Mouse (Mus musculus) lung, embryonic 15.5 days (tissue): Measurements from ENCODE around the gene Psmd9. TPM values are rescaled to one million over a fixed set of nuclear protein-coding genes. Genes with fewer than 3 reads are reported as not detected.
A peak's percentile ranks its signal among the peaks of the same experiment; 100 is the strongest.

Source experiments
- ATAC-seq: fragments of 200-750 bp; cut with Nextera tagmentation; 2 replicates; pipeline ENCODE4 v1.8.0; 2017; ENCODE audit warnings: moderate number of reproducible peaks, borderline replicate concordance; ENCODE audit not compliant: low FRiP score, low TSS enrichment; ENCODE audit errors: extremely low read depth
- H3K27ac ChIP-seq: fragments of 300-500 bp; sonication (generic); 2 replicates; pipeline ENCODE4 v1.5.1; 2015; ENCODE audit warnings: moderate library complexity, mild to moderate bottlenecking, inconsistent platforms
- H3K27me3 ChIP-seq: fragments of 300-500 bp; sonication (generic); 2 replicates; pipeline ENCODE4 v1.6.1; 2015; ENCODE audit warnings: inconsistent platforms
- H3K36me3 ChIP-seq: fragments of 300-500 bp; sonication (generic); 2 replicates; pipeline ENCODE4 v1.6.1; 2015; ENCODE audit warnings: inconsistent platforms
- H3K4me1 ChIP-seq: fragments of 300-500 bp; sonication (generic); 2 replicates; pipeline ENCODE4 v1.6.1; 2015; ENCODE audit warnings: inconsistent platforms
- H3K4me2 ChIP-seq: fragments of 300-500 bp; sonication (generic); 2 replicates; pipeline ENCODE4 v1.6.1; 2015; ENCODE audit warnings: inconsistent platforms, mild to moderate bottlenecking, moderate library complexity
- H3K4me3 ChIP-seq: fragments of 300-500 bp; sonication (generic); 2 replicates; pipeline ENCODE4 v1.5.1; 2015; ENCODE audit warnings: mild to moderate bottlenecking, inconsistent platforms
- H3K9ac ChIP-seq: fragments of 300-500 bp; sonication (generic); 2 replicates; pipeline ENCODE4 v1.6.1; 2015; ENCODE audit warnings: inconsistent platforms
- H3K9me3 ChIP-seq: fragments of 300-500 bp; sonication (generic); 2 replicates; pipeline ENCODE4 v1.6.1; 2016; ENCODE audit warnings: inconsistent platforms
- WGBS: fragments of 180-500 bp; shearing (Covaris S2); methylation state at CpG from one replicate; pipeline ENCODE4 v1.1.7; 2015; 5-methylcytosine and 5-hydroxymethylcytosine counted together
- polyA plus RNA-seq: library from polyadenylated mRNA; unstranded; fragments of >200 nt; fragmentation: Nextera tagmentation; extraction: Ambion mirVana; gene quantifications from 2 replicates; pipeline ENCODE4 v1.2.1, GENCODE M21; 2015

Psmd9 gene
- polyA plus RNA-seq, 1 experiment from 2014 or later = 85.3 TPM

DNA sequence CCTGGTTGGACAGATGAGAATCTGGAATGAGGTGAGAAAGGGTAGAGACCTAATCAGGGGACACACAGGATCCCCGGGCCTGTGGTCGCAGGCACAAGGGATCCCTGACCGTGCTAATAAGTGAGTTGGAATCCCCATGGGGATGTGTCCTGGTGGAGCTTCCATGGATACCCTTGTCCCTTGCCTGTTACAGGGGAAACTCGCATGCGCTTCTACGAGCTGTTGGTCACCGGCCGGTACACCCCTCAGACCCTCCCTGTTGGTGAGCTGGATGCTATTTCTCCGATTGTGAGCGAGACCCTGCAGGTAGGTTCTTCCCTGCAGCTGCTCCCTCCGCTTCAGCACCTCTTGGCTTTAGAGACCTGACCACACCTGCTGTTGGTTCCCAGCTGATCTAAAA is 22.9 kb upstream of the Psmd9 start:
- no peak overlapping the region for H3K9ac ChIP-seq

DNA sequence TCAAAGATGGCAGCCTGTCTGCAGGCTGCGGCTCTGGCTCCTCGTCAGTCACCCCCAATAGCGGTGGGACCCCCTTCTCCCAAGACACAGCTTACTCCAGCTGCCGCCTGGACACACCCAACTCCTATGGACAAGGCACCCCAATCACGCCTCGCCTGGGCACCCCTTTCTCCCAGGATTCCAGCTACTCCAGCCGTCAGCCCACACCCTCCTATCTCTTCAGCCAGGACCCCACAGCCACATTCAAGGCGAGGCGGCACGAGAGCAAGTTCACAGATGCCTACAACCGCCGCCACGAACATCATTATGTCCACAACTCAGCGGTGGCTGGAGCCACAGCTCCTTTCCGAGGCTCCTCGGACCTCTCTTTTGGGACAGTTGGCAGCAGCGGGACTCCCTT is 21.6 kb upstream of the Psmd9 start:
- H3K4me3 ChIP-seq = no peak overlapping the region
- peaks cover 44% of the 10 kb centered on the region for H3K36me3 ChIP-seq
- no peak overlapping the region for H3K9ac ChIP-seq
- no peaks in the 10 kb centered on the region for H3K9me3 ChIP-seq
- no peaks in the 10 kb centered on the region for H3K27me3 ChIP-seq
- no peak overlapping the region for H3K4me2 ChIP-seq
- peaks cover 64% of the 10 kb centered on the region for H3K4me1 ChIP-seq
- WGBS = 78% methylated on average over 17 of the region's 17 CpGs
- no peak overlapping the region for H3K27ac ChIP-seq
- no peak for ATAC-seq

More for the DNA sequence above, 22.9 kb upstream of the Psmd9 start:
- Histone ChIP-seq H3K4me3 (no peak overlapping the region), H3K4me2 (no peak overlapping the region), H3K4me1 (peaks cover 60% of the 10 kb centered on the region), H3K27ac (no peak overlapping the region), H3K36me3 (peaks cover 35% of the 10 kb centered on the region), H3K27me3 (no peaks in the 10 kb centered on the region), H3K9me3 (no peaks in the 10 kb centered on the region)
- WGBS = 85% methylated on average over 11 of the region's 11 CpGs
- ATAC-seq = no peak

DNA sequence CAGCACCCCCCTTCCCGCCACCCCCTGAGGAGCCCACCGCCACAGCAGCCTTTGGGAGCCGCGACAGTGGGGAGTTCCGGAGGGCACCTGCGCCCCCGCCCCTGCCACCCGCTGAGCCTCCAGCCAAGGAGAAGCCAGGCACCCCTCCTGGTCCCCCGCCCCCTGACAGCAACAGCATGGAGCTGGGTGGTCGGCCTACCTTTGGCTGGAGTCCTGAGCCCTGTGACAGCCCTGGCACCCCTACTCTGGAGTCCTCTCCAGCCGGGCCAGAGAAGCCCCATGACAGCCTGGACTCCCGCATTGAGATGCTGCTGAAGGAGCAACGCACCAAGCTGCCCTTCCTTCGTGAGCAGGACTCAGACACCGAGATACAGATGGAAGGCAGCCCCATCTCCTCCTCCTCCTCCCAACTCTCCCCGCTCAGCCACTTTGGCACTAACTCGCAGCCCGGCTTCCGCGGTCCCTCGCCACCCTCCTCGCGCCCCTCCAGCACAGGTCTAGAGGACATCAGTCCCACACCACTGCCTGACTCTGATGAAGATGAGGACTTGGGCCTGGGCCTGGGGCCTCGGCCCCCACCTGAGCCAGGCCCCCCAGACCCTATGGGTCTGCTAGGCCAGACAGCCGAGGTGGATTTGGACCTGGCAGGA is 21.0 kb upstream of the Psmd9 start:
- H3K27ac ChIP-seq = no peak overlapping the region
- no peaks in the 10 kb centered on the region for H3K9me3 ChIP-seq
- ATAC-seq = no peak
- no peak overlapping the region for H3K9ac ChIP-seq
- H3K4me3 ChIP-seq = no peak overlapping the region
- H3K4me2 ChIP-seq = no peak overlapping the region
- peaks cover 64% of the 10 kb centered on the region for H3K4me1 ChIP-seq
- no peaks in the 10 kb centered on the region for H3K27me3 ChIP-seq
- peaks cover 51% of the 10 kb centered on the region for H3K36me3 ChIP-seq
- 77% methylated on average over 25 of the region's 25 CpGs for WGBS

DNA sequence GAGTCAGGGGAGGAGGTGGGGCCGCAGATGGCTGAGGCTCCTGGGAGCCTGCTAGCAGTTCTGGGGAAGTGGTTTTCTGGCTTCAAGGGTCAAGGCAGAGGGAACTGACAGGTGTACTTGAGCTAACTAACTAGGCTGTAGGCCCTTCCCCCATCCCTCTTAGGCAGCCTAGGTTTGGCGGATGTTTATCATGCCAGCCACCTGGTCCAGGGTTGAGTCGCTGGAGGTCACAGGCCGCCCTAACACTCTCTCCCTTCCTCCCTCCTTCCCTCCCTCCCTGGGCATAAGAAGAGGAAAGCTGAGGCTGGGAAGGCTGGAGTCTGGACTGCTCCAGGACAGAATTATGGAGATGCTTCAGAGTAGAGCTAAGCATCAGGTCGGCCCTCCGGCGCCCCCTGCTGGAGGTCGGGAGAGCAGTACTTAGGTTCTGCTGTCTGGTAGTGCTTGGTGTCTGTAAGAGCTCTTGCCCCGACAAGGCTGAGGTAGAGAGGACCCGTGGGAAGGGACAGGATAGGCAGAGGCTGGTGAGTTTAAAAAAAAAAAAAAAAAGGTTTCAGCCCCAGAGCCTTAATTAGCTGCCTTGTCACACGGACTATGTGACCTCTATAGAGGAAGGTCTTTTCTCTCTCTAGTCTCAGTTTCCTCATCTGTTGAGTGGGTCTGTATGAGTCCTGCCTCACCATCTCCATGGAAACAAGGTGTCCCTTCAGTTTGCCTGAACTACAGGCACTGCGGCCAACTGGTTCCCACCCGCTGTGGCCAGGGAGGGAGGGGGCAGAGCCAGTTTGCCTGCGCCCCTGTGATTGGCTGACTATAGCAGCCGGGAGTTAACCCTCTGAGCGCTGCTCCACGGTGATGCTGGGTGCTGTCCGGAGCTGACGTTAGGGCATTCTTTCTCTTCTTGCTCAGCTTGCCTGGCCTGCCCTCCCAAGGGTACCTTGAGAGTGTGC is 19.5 kb upstream of the Psmd9 start:
- 6% methylated on average over 19 of the region's 19 CpGs for WGBS
- Histone ChIP-seq H3K4me2 (peak overlapping the region; percentile 49), H3K4me1 (peaks cover 50% of the 10 kb centered on the region), H3K36me3 (peaks cover 66% of the 10 kb centered on the region), H3K27me3 (no peaks in the 10 kb centered on the region), H3K9me3 (no peaks in the 10 kb centered on the region), H3K27ac (peak overlapping the region; percentile 60), H3K4me3 (peak overlapping the region; percentile 30), H3K9ac (0 out of 2 replicates have a peak overlapping the region, but pooled peaks have one; percentile 15)
- ATAC-seq = peak; percentile 85

DNA sequence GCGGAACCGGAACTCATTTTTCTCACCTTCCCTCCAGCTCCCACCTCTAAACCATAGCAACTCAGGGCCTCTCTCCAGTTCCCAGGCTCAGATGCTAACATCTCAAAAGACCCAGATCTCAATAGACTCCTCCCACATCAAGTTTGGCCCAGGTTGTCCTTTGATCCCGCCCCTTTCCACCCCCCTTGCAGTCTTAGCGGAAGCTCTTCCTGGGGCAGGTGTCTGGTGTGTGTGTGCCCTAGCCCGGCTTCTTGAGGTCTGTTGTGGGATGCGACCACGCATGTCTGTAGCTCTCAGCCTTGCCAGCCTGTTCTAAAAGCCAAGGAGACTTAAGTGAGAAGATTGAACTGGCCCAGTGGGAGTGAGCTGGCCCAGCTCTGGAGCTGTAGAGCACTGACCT is 18.6 kb upstream of the Psmd9 start:
- H3K4me2 ChIP-seq = peak overlapping the region; percentile 49
- peaks cover 41% of the 10 kb centered on the region for H3K4me1 ChIP-seq
- H3K27me3 ChIP-seq = no peaks in the 10 kb centered on the region
- ATAC-seq = no peak
- WGBS = 27% methylated on average over 7 of the region's 7 CpGs
- no peak overlapping the region for H3K9ac ChIP-seq
- peaks cover 66% of the 10 kb centered on the region for H3K36me3 ChIP-seq
- H3K9me3 ChIP-seq = no peaks in the 10 kb centered on the region
- peak overlapping the region; percentile 30 for H3K4me3 ChIP-seq
- H3K27ac ChIP-seq = peak overlapping the region; percentile 17; the same call in 1 of the 2 replicates

DNA sequence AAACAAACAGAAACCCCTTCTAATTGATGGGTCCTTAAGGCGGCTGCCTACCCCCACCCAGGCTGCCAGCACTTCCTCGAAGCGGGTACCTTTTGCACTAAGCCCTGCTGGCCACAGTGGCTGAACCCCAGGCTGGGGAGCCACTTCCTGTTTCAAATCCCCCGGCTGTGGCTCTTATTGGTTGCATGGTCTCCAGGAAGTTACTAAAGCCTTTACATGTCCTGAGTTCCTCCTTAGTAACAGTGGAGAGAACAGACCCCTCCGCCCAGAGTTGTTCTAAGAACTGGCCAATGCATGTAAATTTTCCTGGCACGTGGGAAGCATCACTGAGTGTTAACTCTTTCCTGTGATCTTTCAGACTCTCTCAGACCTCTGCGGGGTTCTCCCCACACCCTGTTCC is 18.1 kb upstream of the Psmd9 start:
- Histone ChIP-seq H3K9me3 (no peaks in the 10 kb centered on the region), H3K27me3 (no peaks in the 10 kb centered on the region), H3K27ac (peak overlapping the region; percentile 17; the same call in 1 of the 2 replicates), H3K4me1 (peaks cover 37% of the 10 kb centered on the region), H3K4me3 (peak overlapping the region; percentile 30), H3K36me3 (peaks cover 65% of the 10 kb centered on the region), H3K9ac (no peak overlapping the region), H3K4me2 (peak overlapping the region; percentile 49)
- 21% methylated on average over 7 of the region's 7 CpGs for WGBS
- ATAC-seq = no peak

DNA sequence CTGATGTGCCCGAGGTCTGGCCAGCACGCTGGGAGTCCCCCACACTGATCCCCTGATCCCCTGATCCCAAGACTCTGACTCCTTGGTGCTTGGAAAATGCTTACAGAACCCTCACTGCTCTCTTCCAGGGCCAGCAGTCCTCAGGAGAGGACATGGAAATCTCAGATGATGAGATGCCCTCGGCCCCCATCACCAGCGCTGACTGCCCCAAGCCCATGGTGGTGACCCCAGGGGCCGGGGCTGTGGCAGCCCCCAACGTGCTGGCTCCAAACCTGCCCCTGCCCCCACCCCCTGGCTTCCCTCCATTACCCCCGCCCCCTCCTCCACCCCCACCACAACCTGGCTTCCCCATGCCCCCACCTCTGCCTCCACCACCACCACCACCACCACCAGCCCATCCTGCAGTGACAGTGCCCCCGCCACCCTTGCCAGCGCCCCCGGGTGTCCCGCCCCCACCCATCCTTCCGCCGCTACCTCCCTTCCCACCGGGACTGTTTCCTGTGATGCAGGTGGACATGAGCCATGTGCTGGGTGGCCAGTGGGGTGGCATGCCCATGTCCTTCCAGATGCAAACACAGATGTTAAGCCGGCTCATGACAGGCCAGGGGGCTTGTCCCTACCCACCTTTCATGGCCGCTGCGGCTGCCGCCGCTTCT is 17.4 kb upstream of the Psmd9 start:
- no peak overlapping the region for H3K27ac ChIP-seq
- no peaks in the 10 kb centered on the region for H3K9me3 ChIP-seq
- WGBS = 91% methylated on average over 19 of the region's 19 CpGs
- H3K4me1 ChIP-seq = peaks cover 37% of the 10 kb centered on the region
- H3K4me3 ChIP-seq = no peak overlapping the region
- no peak overlapping the region for H3K9ac ChIP-seq
- peaks cover 65% of the 10 kb centered on the region for H3K36me3 ChIP-seq
- H3K27me3 ChIP-seq = no peaks in the 10 kb centered on the region
- no peak for ATAC-seq
- no peak overlapping the region for H3K4me2 ChIP-seq

DNA sequence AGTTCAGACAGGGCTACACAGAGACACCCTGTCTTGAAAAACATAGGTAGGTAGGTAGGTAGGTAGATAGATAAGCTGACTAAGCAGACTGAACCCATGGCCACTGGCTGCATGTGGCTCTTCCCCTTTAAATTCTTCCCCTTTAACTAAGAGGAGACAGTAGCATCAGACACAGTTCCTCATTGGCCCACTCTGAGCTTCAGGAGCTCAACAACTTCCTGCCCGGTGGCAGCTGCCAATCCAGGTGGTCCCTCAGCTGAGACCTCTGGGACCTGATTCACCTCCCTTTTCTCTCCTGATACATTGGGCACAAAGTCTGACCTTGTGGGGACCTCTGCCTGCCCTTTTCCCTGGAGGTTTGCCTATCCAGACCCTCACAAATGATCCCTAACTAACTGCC is 16.3 kb upstream of the Psmd9 start:
- peaks cover 37% of the 10 kb centered on the region for H3K4me1 ChIP-seq
- no peak overlapping the region for H3K27ac ChIP-seq
- H3K9me3 ChIP-seq = no peaks in the 10 kb centered on the region
- H3K9ac ChIP-seq = no peak overlapping the region
- H3K27me3 ChIP-seq = no peaks in the 10 kb centered on the region
- no peak for ATAC-seq
- H3K36me3 ChIP-seq = peaks cover 65% of the 10 kb centered on the region
- no peak overlapping the region for H3K4me3 ChIP-seq
- WGBS = 81% methylated on average over 1 of the region's 1 CpGs
- no peak overlapping the region for H3K4me2 ChIP-seq

DNA sequence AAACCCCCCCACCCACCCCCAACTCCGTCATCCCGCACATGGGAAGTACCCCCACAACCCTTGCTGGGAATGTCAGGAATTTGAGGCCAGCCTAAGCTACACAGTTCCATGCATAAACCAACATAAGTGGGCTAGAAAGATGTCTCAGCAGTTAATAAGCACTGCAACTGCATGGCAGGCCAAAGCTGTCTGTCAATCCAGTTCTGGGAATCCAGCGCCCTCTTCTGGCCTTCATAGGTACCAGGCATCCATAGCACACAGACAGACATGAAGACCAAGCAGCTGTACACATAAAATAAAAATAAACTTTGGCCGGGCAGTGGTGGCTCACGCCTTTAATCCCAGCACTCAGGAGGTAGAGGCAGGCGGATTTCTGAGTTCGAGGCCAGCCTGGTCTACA is 13.8 kb upstream of the Psmd9 start:
- no peak overlapping the region for H3K4me2 ChIP-seq
- no peak overlapping the region for H3K27ac ChIP-seq
- 31% methylated on average over 7 of the region's 7 CpGs for WGBS
- H3K36me3 ChIP-seq = peaks cover 76% of the 10 kb centered on the region
- no peak overlapping the region for H3K9ac ChIP-seq
- no peak for ATAC-seq
- H3K9me3 ChIP-seq = no peaks in the 10 kb centered on the region
- H3K4me1 ChIP-seq = peaks cover 13% of the 10 kb centered on the region
- H3K27me3 ChIP-seq = no peaks in the 10 kb centered on the region
- no peak overlapping the region for H3K4me3 ChIP-seq

DNA sequence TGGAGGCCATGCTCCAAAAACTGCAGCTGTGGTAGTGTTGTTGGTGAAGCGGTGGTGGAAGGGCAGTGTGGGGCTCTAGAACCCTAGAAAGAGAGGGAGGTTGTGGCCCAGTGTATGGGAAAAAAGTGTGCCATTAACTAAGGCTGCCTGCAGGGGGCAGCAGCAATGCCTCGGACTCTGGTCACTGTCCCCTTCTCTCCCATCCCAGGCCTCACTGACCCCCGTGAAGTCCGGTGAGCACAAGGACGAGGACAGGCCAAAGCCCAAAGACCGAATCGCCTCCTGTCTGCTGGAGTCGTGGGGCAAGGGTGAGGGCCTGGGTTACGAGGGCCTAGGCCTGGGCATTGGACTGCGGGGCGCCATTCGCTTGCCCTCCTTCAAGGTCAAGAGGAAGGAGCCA is 12.4 kb upstream of the Psmd9 start:
- no peak for ATAC-seq
- no peak overlapping the region for H3K9ac ChIP-seq
- no peaks in the 10 kb centered on the region for H3K4me1 ChIP-seq
- H3K36me3 ChIP-seq = peaks cover 87% of the 10 kb centered on the region
- H3K27ac ChIP-seq = no peak overlapping the region
- no peak overlapping the region for H3K4me3 ChIP-seq
- H3K4me2 ChIP-seq = no peak overlapping the region
- no peaks in the 10 kb centered on the region for H3K27me3 ChIP-seq
- H3K9me3 ChIP-seq = no peaks in the 10 kb centered on the region
- 86% methylated on average over 12 of the region's 12 CpGs for WGBS

DNA sequence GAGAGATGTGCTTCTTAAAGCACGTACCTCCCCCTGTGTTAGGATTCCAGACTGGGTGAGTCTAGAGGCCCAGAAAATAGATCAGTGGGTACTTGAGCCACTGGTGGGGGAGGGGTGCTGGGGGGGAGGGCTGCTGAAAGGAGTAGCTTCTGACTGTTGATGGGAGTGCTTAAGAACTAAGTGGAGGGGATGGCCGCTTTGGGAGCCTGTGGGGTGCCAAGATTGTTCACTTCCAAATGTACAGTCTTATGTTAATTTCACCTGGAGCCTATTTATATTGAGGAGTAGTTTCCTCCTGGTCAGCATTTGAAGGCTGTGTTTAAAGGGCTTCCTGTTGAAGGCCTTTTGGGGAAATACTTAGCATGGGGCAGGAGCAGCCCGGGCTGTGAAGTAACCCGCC is 11.2 kb upstream of the Psmd9 start:
- no peak for ATAC-seq

DNA sequence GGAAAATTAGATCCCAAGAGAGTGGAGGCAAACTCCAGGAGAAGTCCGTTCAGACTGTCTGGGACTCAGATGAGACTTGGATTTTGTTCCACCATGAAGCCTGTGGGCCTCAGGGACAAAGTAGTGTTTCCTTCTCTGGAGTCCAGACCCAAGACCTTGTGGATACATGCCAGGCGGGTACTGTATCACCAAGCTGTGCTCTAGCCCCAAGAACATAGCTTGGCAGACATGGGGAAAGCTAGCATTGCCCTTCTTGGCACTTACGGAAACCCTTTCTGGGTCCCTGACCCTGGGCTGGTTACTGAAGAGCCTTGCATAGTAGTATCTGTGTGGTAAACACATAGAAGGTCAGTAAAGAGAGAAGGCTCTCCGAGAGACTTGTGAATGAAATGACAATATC is 9.8 kb upstream of the Psmd9 start:
- Histone ChIP-seq H3K36me3 (peaks cover 89% of the 10 kb centered on the region), H3K4me3 (no peak overlapping the region), H3K4me1 (no peaks in the 10 kb centered on the region), H3K27me3 (no peaks in the 10 kb centered on the region), H3K9me3 (no peaks in the 10 kb centered on the region), H3K9ac (no peak overlapping the region), H3K4me2 (no peak overlapping the region), H3K27ac (no peak overlapping the region)
- 89% methylated on average over 4 of the region's 4 CpGs for WGBS
- ATAC-seq = no peak

More for the DNA sequence above, 11.2 kb upstream of the Psmd9 start:
- no peak overlapping the region for H3K4me3 ChIP-seq
- peaks cover 89% of the 10 kb centered on the region for H3K36me3 ChIP-seq
- WGBS = 81% methylated on average over 4 of the region's 4 CpGs
- no peak overlapping the region for H3K4me2 ChIP-seq
- H3K9me3 ChIP-seq = no peaks in the 10 kb centered on the region
- no peak overlapping the region for H3K27ac ChIP-seq
- H3K27me3 ChIP-seq = no peaks in the 10 kb centered on the region
- no peaks in the 10 kb centered on the region for H3K4me1 ChIP-seq
- H3K9ac ChIP-seq = no peak overlapping the region
